Mouse (Mus musculus) lung, postnatal 10 days (tissue): ENCODE measurements around the gene Sst.
"Not testable (repeated sequence)": the region's sequence is repeated elsewhere in the genome, so short reads cannot be mapped to it uniquely, and the experiment has no call there.

Experiments
- DNase-seq: peaks from one replicate; pipeline ENCODE4 v3.0.0; 2021

Sst gene

GRCm38 (mm10) chr16:23890636-23891035 lies at the start of gene Sst:
Gene Sst, minus strand, starts transcription at chr16:23890958.
- DNase-seq, result no peak

- no peak for DNase-seq
Observed at GRCm38 (mm10) chr16:23934397-23934796, 43.6 kb upstream of the Sst start.

DNA sequence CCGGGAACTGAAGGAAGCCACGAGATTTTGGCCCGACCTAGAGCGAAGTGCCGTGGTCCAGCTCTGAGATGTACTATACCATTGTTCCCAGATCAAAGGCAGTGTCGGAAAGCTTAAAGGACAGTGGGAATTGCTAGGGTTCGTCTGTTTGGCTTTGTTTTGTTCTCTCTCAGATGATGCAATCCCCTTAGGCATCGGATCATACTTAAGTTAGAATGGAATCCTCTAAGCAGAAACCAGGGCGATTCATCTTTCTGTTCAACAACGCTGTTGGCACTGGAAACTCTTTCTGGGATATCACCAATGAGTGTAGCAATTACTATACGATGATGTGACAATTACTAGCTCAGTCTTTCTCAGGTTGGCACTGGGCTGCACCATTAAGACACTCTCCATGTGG lies 41.5 kb upstream of the Sst start, which contains the start of gene Rtp2:
TSS of gene Rtp2 (minus strand) at position 101 of the 400 bp plus-strand sequence.
- DNase-seq, result no peak

GRCm38 (mm10) chr16:23931275-23931674 lies 40.5 kb upstream of the Sst start:
- no peak for DNase-seq

GRCm38 (mm10) chr16:23930426-23931073 lies 39.8 kb upstream of the Sst start:
- DNase-seq, result no peak

DNA sequence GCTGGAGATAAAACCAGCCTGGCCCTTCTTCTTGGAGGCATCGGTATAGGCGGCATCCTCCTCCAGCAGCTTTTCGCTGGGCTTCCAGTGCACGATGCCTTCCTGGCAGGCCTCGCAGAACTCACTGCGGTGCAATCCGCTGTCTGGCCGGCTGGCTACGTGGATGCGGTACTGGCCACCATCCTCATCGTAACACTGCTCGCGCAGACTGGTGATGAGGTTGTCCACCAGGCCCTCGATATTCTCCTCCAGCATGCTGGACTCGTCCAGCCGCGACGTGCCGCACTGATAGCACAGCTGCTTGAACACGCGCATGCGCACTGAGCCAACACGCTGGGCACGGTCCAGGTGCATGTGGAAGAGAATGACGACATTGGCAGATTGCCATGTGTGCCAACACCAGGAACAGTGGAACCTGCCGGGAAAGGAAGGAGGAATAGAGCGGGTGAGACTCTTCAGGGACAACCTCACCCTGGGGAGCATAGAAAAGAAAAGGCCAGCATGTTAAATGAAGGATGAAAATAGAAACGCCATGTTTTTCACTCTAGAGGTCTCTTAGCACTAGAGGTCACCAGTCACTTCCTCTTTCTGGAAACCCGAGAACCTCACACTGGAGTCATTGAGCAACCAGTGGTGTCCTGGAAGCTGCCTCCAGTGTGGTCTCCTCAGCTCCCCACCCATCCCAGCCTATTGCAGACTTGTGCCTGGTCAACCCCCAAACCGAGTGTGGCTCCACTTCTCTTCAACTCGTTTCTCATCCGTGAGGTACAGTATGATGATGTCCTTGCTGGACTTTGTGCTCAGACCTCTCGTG lies 36.8 kb upstream of the Sst start:
- DNase-seq, result no peak

DNA sequence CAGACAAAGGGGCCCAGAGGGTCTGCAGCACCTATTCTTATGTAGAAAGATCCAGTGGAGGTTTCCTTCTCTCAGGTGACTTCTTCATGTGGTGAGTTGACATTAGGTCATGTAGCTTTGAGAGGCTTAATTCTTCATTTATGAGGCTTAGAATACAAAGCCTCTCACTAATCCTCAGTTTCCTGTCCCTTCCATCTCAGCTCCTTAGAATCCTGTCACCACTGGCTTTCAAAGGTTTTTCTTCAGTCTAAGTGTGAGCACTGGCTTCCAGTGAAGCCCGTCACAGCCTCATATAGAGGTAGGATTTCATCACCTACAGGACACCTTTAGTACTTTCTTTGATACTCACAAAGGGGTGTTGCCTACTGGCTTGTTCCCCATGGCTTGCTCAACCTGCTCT lies 32.1 kb upstream of the Sst start:
- no peak for DNase-seq

GRCm38 (mm10) chr16:23921697-23922096 lies 30.9 kb upstream of the Sst start:
- no peak for DNase-seq

DNA sequence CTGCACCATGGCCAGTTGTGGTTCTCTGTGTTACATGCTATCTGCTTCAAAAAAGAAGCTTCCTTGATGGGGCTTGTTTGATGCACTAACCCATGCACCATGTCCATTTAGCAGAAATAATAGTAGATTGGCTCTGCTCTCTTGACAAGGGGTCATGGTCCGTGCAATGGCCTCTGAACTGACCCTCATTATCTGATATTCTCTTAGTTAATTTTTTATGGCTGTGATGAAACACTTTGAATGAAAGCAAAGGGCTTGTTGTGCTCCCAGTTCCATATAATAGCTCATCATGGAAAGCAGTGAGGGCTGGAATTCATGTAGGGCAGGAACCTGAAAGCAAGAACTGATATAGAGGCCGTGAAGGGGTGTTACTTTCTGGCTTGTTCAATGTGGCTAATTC lies 28.7 kb upstream of the Sst start:
- no peak for DNase-seq

DNA sequence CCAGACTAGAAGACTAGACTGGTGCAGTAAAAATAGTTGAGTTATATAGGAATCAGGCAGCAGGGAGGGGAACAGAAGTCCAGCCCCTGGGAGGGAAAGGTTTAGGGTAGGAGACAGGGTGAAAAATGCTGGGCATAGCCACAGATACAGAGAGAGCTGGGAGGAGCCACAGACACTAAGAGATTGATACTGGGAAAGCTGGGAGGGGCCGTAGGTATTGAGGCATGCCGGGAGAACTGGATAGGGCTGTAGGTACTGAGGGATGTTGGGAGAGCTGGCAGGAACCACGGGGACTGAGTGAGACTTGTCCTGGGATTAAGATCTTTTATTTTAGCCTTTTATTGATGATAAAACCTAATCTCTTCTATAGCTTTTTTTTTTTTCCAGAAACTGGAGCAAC lies 22.6 kb upstream of the Sst start:
- DNase-seq, result no peak

- DNase-seq, result no peak
Observed at GRCm38 (mm10) chr16:23912741-23913140, 22.0 kb upstream of the Sst start.

GRCm38 (mm10) chr16:23909015-23909354 lies 18.2 kb upstream of the Sst start:
- not testable (repeated sequence) for DNase-seq

- DNase-seq, result not testable (repeated sequence)
Observed at GRCm38 (mm10) chr16:23908076-23909014, 17.6 kb upstream of the Sst start.

- DNase-seq, result not testable (repeated sequence)
Observed at GRCm38 (mm10) chr16:23906586-23906985, 15.8 kb upstream of the Sst start.

- no peak for DNase-seq
Observed at GRCm38 (mm10) chr16:23901411-23901810, 10.7 kb upstream of the Sst start.

- no peak for DNase-seq
Observed at GRCm38 (mm10) chr16:23900061-23900460, 9.3 kb upstream of the Sst start.

DNA sequence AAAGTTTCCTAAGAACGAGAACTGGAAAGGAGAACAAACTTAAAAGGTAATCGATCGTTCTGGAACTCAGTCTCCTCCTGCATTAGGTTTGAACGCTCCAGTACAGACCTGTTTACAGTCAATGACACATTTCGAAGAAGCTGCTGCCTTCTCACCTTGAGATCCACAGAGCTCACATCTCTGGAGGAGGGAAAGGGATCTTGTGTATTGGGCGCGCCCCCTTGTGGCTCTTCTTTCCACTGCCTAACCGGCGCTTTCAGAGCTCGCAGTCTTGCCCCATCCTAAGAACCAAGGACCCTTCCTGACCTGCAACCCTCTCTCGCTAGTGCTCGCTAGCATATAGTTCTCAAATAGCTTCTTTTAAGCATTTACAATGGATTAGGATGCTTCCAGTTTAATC lies 8.1 kb upstream of the Sst start:
- DNase-seq, result peak; percentile 83

- DNase-seq, result peak; percentile 83
Observed at GRCm38 (mm10) chr16:23897984-23898586, 7.3 kb upstream of the Sst start.

DNA sequence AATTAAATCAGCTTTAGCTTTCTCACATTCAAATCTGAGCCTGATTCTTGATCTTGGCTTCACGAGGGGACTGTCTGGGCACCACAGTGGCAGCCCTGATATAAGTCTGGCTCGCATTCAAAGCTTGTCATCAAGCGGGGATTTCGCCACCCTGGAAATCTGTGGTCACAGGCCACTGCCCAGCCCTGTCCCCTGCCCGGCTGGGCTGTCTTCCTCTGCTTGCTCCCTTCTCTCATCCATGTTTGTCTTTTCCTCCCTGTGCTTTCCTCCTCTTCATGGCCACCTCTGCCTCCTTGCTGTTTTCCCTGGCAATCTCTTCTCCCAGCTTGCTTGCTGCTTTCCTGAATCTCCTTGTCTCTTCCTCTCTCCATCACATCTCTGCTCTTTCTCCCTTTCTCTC lies 6.7 kb upstream of the Sst start:
- no peak for DNase-seq

GRCm38 (mm10) chr16:23895135-23895534 lies 4.4 kb upstream of the Sst start:
- DNase-seq, result no peak

DNA sequence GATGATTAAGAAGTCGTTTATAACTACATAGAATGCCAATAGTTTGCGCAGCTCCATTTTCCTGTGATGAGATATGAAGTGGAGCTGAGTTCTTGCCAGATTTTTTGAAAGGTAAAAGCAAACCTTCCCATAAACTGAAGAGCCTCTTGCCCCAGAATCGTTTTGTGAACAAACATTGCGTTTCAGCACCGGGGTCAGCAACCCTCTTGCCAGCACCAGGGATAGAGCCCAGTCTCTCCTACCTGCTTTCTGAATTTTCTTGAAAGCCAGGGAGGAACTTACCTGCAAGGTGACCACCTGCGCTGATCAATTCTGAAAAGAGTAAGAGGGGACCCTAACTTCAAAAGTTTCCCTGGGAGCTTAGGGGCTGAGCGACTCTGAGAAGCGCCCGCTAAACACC lies 607 bp downstream of the Sst start:
- DNase-seq, result peak; percentile 29

DNA sequence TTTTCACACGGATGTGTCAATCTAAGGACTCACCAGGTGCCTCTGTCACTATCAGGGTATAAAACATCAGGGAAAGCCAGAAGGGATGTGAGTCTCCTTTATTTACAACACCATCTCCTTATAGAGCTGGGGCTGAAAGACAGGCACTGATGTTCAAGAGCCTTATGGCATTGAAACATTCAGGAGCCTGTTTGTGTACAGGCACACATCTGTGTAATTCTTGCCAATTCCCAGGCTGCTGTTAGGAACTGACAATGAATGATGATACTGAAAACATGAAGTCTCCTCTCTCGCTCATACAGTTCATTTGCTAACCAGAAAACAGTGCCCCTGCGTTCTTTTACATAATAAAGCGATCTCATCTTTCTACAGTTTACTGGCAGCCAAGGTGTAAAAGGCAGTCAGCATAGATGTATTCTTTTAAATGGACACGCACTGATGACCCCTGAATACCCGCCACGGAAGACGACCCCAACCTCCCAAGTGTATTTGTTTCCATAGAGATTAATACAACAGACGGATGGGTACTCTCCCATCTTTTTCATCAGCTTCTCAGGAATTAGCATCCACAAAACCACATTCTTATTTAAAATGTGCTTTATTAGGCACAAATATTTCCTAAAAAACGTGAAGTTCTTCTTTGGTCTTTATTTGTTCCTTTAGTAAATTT lies 2.7 kb downstream of the Sst start:
- no peak for DNase-seq
